Mouse (Mus musculus) duodenum, adult 2 months (tissue): ENCODE results near the gene Muc20. TPM values are rescaled to one million over a fixed set of nuclear protein-coding genes. Genes with fewer than 3 reads are reported as not detected.

Source experiments
- polyA plus RNA-seq: library from polyadenylated mRNA; depleted of rRNA; stranded (reverse); fragments of >200 nt; gene quantifications from 2 replicates; pipeline ENCODE4 v1.2.3, GENCODE M21; 2012; ENCODE audit warnings: low replicate concordance; rRNA removed

The Muc20 gene
- 0.13 and 1.4 TPM in 2 replicates for polyA plus RNA-seq

DNA sequence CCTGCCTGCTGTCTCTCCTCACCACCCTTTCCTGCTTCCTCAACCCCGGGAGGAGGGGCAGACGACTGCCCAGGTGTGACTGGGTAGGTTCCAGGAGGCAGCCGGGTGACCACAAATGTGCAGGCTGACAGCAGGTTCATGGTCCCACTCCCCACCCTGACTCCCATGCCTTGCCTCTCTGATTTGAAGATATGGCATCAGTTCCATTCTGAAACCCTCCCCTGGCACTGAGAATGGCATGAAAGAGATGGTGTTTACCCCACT, at the start of gene Muc20:
Gene Muc20, minus strand, starts transcription at position 10 of the 264 bp plus-strand sequence.

GRCm38 (mm10) chr16:32810321-32810720, 13.1 kb upstream of the Muc20 start, which contains the start of gene Smbd1:
Smbd1 (minus strand) TSS chr16:32810477.

DNA sequence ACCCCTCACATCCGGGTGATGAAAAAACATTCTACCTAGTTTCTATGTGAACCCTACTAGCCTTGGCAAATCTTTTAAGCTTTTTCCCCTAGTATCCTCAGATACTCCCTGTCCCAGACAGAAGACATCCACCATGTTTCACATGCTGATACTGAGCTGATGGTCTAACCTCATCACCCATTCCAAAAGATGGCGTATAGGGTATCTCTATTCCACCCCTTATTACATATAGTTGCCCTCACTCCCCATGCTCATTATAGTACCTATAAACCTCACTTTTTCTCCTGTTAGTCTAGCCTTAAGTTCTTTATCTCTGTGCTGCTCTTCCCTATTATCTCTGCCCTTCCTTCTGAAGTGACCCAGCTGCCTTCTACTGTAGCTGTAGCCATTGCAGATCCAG, 61.6 kb downstream of the Muc20 start, which contains the start of gene Muc4:
Gene Muc4, plus strand, starts transcription at position 301 of the 400 bp plus-strand sequence.

Other genes starting within 250 kb of the Muc20 start
- 2.2 and 3.5 TPM in 2 replicates for gene Tfrc, start 188.5 kb downstream of the Muc20 start, polyA plus RNA-seq
- gene Tnk2, start 153.6 kb downstream of the Muc20 start, polyA plus RNA-seq = 99.8 and 173 TPM in 2 replicates
- 20.8 and 41.7 TPM in 2 replicates for gene Muc4, start 61.5 kb downstream of the Muc20 start, polyA plus RNA-seq
- gene Smbd1, start 13.0 kb upstream of the Muc20 start, polyA plus RNA-seq = 4.6 and 5.2 TPM in 2 replicates
- gene Fyttd1, start 80.1 kb upstream of the Muc20 start, polyA plus RNA-seq = 0.44 and 0.81 TPM in 2 replicates
- gene Rubcn, start 80.3 kb upstream of the Muc20 start, polyA plus RNA-seq = 25.5 and 28.2 TPM in 2 replicates
- gene Lrch3, start 116.7 kb upstream of the Muc20 start, polyA plus RNA-seq = 4.0 and 7.2 TPM in 2 replicates